Mouse (Mus musculus) embryonic stem cell, embryonic (primary cell): ENCODE measurements around the gene Naaladl1.

ENCODE experiments used
- CTCF ChIA-PET, 4 experiments: fragments of 300-600 bp in 2 of 4; fragments of 350-600 bp in 2 of 4; sonication (Branson Sonifier 250); formaldehyde crosslinking; loops; one replicate each; lab custom pipeline; 2022; ENCODE audit warnings: inconsistent platforms in 2 of 4; lab: Charles Lee
- POLR2A ChIA-PET, 4 experiments: fragments of 300-600 bp in 2 of 4; fragments of 350-600 bp in 2 of 4; sonication (Branson Sonifier 250); formaldehyde crosslinking; loops; one replicate each; lab custom pipeline; 2022; ENCODE audit warnings: antibody characterized with exemption in 4 of 4, inconsistent platforms in 1 of 4; lab: Charles Lee

The Naaladl1 gene

DNA sequence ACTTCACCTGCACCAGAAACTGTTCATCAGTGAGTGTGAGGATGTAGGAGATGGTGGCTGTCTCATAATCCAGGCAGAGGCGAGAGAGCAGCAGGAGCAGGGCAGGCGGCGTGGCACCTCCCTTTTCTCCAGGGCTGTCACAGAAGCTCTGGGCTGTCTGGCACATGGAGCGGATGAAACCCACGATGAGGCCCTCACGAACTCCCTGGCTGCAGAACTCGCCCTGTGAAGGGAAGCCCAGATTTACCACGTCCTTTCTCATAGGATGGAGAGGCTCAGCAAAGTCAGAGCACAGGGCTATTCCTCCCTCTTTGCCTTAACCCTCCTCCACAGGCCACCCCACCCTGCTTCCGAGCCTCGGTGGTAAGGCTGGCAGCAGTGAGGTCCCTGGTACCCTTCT lies 35.7 kb upstream of the Naaladl1 start:
- ChIA-PET POLR2A (interaction anchor here in 3 of 4 experiments (0.9 to 47.9 kb wide), 24 partner anchors 6 to 343 kb away, joined by 3 to 1520 read pairs (median 4); partner anchors contain the start of genes Cdca5 (in 3 of the 3), Zfpl1 (in 3 of the 3), Znhit2 (in 3 of the 3) and Fau (in 2 of the 3)), CTCF (interaction anchor here in 3 of 4 experiments (1.0 to 2.6 kb wide), 6 partner anchors 8 to 327 kb away, joined by 3 to 11 read pairs (median 6); partner anchors contain the start of genes Znhit2 (in 2 of the 3), Cdca5 (in 1 of the 3), Tmem262 (in 1 of the 3) and Zfpl1 (in 1 of the 3))

DNA sequence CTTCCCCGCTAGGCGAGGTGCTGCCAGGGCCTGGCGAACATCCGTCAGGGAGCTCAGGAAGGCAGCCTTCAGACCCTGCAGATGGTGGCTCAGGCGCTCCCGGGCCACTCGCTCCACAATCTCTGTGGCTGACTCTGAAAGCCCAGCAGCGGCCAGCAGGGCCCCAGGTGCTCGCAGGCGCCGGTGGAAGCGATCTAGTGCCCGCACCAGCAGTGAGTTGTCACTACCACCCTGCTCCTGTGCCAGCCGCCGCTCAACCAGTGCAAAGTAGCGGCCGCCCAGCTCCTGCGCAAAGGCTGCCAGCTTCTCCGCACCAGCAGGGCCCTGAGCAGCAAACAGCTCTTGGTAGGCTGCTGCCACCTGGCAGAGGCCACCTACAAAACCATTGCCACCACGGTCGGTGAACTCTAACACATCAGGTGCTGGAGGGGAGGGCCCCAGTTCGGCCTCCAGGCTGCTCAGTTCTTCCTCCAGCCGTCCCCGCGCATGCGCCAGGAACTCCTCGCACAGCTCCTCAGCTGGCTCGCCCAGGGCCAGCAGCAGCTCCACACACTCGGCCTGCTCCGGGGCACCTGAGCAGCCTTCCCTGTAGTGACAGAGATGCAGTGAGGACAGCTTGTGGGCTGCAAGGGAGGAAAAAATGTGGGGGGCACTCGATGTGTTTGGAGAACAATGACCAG lies 34.9 kb upstream of the Naaladl1 start:
- ChIA-PET POLR2A (interaction anchor here (0.6 to 47.9 kb wide), 58 partner anchors 6 to 427 kb away, joined by 3 to 1520 read pairs (median 4); partner anchors contain the start of genes Cdca5 (in 4 of the 4), Zfpl1 (in 4 of the 4), Capn1 (in 3 of the 4) and Fau (in 3 of the 4)), CTCF (interaction anchor here (0.5 to 2.6 kb wide), 17 partner anchors 9 to 326 kb away, joined by 3 to 11 read pairs (median 3); partner anchors contain the start of genes Cdca5 (in 2 of the 4), Zfpl1 (in 2 of the 4), Znhit2 (in 2 of the 4) and Capn1 (in 1 of the 4))

DNA sequence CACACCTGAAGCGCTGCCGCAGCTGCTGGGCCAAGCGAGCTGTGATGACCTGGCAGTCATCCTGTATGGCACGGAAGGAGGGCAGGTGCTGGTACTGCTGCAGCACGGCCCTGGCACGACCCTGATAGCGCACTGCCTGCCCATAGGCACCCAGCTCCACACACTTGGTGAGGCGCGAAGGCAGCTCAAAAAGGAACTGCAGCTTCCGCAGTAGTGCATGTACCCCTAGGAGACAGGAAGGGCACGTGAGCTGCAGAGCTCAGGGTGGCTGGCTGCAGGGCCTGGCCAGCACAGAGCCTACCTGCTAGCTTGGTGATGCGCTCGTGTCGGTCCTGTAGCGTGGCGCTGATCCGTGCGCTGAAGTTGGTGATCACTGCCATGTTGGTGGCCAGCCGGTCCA lies 34.3 kb upstream of the Naaladl1 start:
- ChIA-PET POLR2A (interaction anchor here (0.8 to 47.9 kb wide), 52 partner anchors 5 to 428 kb away, joined by 3 to 1520 read pairs (median 4); partner anchors contain the start of genes Cdca5 (in 4 of the 4), Zfpl1 (in 4 of the 4), Capn1 (in 3 of the 4) and Fau (in 3 of the 4)), CTCF (interaction anchor here (0.5 to 2.6 kb wide), 14 partner anchors 9 to 264 kb away, joined by 3 to 11 read pairs (median 3); partner anchors contain the start of genes Cdca5 (in 2 of the 4), Zfpl1 (in 2 of the 4), Znhit2 (in 2 of the 4) and Capn1 (in 1 of the 4))

DNA sequence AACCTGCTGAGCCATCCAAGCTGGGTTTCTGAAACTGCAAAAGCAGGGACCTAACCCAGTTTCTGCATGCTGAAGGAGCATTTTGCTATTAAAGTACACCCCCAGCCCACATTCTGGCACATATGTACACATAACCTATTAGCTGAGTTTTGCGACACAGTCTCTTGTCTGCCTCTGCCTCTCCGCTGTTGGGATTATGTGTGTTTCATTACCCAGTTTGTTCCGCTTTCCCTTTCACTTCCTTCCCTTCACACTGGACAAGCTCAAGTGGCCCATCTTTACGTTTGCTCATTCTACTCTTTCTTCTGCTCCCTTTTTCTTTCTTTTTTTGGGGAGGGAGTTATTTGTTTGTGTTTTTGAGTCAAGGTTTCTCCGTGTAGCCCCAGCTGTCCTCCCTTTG lies 31.7 kb upstream of the Naaladl1 start:
- POLR2A ChIA-PET, result interaction anchor here in 2 of 4 experiments (29.9 to 47.9 kb wide), 4 partner anchors 2 to 15 kb away, joined by 1277 to 1520 read pairs (median 1398); partner anchors contain the start of genes Cdca5 (in 2 of the 2), Fau (in 2 of the 2), Gm28374 (in 2 of the 2) and Mrpl49 (in 2 of the 2)
- CTCF ChIA-PET, result interaction anchor here in 1 of 4 experiments (0.6 kb wide), 1 partner anchor 54 kb away, joined by 3 read pairs; the partner anchor contains the start of gene Snx15

DNA sequence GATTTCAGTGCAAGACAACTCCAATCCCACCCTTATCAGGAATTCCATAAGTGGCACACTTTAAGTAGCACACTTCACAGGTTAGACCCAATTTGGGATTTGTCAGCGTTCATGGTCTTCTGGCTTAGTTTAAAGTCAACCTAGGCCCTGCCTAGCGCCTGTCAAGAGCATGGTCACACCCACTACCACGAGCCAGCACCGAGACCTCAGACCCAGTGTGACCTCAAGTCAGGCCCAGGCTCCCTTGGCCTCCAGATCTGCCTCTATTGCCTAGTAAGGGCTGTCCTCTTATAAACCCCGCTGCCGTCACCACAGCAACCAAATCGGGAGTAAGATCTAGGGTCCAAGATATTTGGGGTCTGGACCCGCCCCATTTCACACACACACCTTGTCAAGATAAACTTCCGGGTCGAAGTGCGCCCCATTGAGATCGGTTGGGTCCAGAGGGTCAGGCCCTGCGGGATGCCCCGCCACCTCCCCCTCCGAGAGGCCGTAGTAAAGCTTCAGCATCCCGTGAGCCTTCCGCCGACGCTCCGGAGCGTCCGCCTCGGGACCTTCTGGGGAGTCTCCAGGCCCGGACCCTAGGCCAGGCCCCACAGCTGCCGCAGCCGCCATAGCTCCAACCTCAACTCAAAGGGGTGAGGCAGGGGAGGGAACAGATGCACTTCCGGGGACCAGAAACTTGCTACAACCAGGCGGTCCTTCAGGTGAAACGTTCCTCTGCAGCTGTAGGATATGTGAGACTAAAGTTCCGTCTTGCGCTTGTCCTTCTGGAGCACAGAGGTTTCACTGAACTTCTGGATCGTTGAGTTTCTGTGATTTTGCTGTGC lies 28.8 kb upstream of the Naaladl1 start, which contains the start of gene Vps51:
Gene Vps51, minus strand, starts transcription at position 668 of the 830 bp plus-strand sequence.
- CTCF ChIA-PET, result interaction anchor here in 1 of 4 experiments (0.9 to 5.4 kb wide), 5 partner anchors 9 to 152 kb away, joined by 3 to 32 read pairs (median 3); partner anchors contain the start of genes Cdc42ep2, Tm7sf2 and Znhit2

DNA sequence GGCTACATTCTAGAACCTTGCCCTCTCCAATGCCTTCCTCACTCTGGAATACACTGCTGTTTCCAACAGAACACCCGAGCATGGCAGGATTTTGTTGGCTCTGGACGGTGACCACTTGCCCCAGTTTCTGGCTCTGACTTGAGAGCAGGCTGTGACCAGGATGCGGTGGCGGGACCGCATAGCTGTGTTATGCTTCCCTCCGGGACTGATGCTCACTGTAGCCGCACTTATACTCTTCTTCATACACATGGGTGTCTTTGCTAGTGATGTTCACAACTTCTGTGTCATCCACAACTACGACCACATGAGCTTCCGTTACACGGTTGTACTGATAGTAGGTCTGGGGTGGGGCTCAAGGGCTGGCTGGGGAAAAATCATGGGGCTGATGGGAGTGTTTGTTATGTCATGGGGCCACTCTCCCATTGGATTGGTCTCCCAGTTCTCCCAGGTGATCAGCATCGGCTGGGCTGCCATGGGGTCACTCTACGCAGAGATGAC lies 25.6 kb upstream of the Naaladl1 start, which contains the start of gene Tmem262:
Gene Tmem262, plus strand, starts transcription at position 51 of the 498 bp plus-strand sequence.
- CTCF ChIA-PET, result interaction anchor here in 2 of 4 experiments (0.6 to 5.4 kb wide), 5 partner anchors 9 to 185 kb away, joined by 3 to 32 read pairs (median 5); partner anchors contain the start of gene Tm7sf2 (in 1 of the 2)

More for the DNA sequence above, 28.8 kb upstream of the Naaladl1 start, which contains the start of gene Vps51:
- POLR2A ChIA-PET, result interaction anchor here (0.6 to 47.9 kb wide), 38 partner anchors 0 to 989 kb away, joined by 3 to 1520 read pairs (median 4); partner anchors contain the start of genes Tm7sf2 (in 4 of the 4), Cdca5 (in 3 of the 4), Snx15 (in 3 of the 4) and Zfpl1 (in 3 of the 4)

DNA sequence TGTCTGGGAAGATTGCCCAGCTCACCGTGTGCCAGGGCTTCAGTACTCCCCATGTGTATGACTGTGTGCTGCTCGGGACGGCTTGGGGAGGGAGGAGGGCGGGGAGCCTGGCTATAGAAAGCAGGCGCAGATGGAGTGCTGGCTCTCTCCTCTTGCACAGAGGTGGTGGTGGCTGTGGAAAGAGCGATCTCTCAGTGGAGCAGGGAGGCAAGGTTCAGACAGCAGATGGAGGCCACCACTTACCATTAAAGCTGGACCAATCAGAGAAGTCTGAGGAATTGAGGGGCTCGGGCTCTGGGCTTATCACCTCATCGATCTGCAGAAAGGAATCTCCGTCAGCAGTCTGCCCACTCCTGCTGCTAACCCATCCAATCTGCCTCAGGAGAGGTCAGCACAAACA lies 23.4 kb upstream of the Naaladl1 start, which contains the start of gene Gm28374:
Gene Gm28374, minus strand, starts transcription at position 101 of the 400 bp plus-strand sequence.
- POLR2A ChIA-PET, result interaction anchor here in 3 of 4 experiments (0.8 to 47.9 kb wide), 7 partner anchors 6 to 46 kb away, joined by 3 to 1520 read pairs (median 5); partner anchors contain the start of genes Tm7sf2 (in 3 of the 3), Fau (in 2 of the 3), Mrpl49 (in 2 of the 3) and Syvn1 (in 2 of the 3)
- CTCF ChIA-PET, result interaction anchor here in 1 of 4 experiments (0.9 kb wide), 1 partner anchor 15 kb away, joined by 3 read pairs; no protein-coding TSS in a partner anchor

More for the DNA sequence above, 25.6 kb upstream of the Naaladl1 start, which contains the start of gene Tmem262:
- POLR2A ChIA-PET, result interaction anchor here in 3 of 4 experiments (0.6 to 47.9 kb wide), 12 partner anchors 4 to 283 kb away, joined by 3 to 1520 read pairs (median 4); partner anchors contain the start of genes Fau (in 2 of the 3), Mrpl49 (in 2 of the 3), Sf1 (in 2 of the 3) and Syvn1 (in 2 of the 3)

DNA sequence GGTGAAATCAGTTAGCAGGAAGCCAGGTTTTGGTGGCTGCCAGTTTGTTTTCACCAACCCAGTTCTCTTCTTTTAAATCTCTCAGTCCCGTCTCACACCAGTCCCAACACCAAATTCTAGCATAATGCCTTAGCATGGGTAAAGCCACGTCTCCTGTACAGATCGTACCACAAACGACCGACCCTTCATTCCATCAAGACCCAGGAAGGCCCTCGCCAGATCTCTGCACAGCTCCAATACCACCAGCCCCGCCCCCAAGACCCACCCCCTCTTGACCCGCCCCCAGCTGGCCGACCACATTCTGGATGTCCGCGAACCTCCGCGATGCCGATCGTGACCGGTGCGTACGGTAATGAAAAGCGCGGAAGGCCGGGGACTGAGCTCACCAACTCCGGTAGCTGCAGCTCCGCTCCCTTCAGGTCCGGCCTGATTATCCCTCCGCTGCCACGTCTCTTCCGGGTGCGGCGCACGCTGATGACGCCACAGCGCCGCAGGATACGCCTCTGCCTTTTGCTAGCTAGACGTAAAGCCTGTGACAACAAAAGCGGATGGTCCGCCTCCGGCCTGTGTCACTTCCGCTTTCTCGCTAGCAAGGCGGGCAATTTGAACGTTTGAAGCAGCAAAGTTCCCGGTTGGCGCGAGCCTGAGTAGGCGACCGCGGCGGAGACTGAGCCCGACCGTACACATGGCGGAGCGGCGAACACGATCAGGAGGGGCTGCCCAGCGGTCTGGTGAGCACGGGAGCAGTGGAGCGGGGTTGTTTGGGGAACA lies 20.9 kb upstream of the Naaladl1 start, which contains the start of the genes Zfpl1 and Cdca5:
Gene Zfpl1, minus strand, starts transcription at position 479 of the 771 bp plus-strand sequence.
Gene Cdca5, plus strand, starts transcription at position 506 of the 771 bp plus-strand sequence.
- ChIA-PET CTCF (interaction anchor here (0.6 to 3.8 kb wide), 18 partner anchors 8 to 1031 kb away, joined by 3 to 46 read pairs (median 4); partner anchors contain the start of genes Tm7sf2 (in 2 of the 4), Arl2 (in 1 of the 4), Capn1 (in 1 of the 4) and Cdc42bpg (in 1 of the 4)), POLR2A (interaction anchor here (0.5 to 43.4 kb wide), 130 partner anchors 8 to 1281 kb away, joined by 3 to 1520 read pairs (median 5); partner anchors contain the start of genes Znhit2 (in 4 of the 4), Fau (in 3 of the 4), Mrpl49 (in 3 of the 4) and Pola2 (in 3 of the 4))

DNA sequence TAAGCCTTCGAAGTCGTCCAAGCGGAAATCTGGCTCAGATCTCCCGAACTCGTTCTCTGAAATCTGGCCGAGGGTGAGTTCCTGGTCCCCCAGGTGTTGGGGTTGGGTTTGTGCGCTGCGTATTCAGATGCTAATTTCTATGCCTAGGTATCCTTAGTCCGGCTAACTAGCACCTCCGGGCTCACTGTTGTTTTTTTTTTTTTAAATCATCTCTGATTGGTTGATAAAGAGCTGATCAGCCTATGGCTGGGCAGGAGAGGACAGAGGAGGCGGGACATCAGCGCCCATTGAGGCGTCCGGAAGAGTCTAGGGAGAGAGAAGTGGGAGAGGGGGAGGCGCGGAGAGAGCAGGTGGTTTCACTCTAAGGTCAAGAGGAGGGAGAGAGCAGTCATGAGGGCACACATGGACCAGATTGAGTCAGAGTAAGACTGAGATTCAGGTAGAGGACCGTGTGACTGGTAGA lies 20.1 kb upstream of the Naaladl1 start:
- CTCF ChIA-PET, result interaction anchor here (0.6 to 3.8 kb wide), 27 partner anchors 8 to 890 kb away, joined by 3 to 46 read pairs (median 4); partner anchors contain the start of genes Tm7sf2 (in 2 of the 4), Capn1 (in 1 of the 4), Cdc42bpg (in 1 of the 4) and Syvn1 (in 1 of the 4)
- POLR2A ChIA-PET, result interaction anchor here (0.5 to 43.4 kb wide), 171 partner anchors 8 to 1282 kb away, joined by 3 to 1520 read pairs (median 5); partner anchors contain the start of genes Vps51 (in 4 of the 4), Znhit2 (in 4 of the 4), Arl2 (in 3 of the 4) and Fau (in 3 of the 4)

DNA sequence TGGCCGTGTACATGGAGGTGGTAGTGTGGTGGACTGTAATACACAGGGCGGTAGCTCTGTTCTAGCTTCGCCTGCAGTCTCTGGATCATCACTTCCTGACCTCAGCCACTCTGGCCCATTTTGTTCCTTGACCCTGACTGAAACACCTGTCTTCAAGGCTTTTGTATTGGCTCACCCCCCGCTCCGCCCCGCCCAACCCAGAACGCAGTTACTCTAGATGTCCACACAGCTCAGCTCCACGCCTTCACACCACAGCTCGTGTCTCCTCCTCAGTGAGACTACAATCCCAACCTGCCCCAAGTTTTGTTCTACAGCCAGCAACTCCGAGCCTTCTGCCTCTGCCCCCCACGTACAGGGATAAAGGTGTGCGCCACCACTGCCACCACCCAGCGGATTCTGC lies 16.7 kb upstream of the Naaladl1 start:
- ChIA-PET CTCF (interaction anchor here (0.6 to 1.9 kb wide), 6 partner anchors 21 to 479 kb away, joined by 3 to 9 read pairs (median 4); partner anchors contain the start of genes Arl2 (in 1 of the 4), Batf2 (in 1 of the 4) and Tm7sf2 (in 1 of the 4)), POLR2A (interaction anchor here (0.5 to 43.4 kb wide), 30 partner anchors 7 to 276 kb away, joined by 3 to 1520 read pairs (median 4); partner anchors contain the start of genes Mrpl49 (in 3 of the 4), Vps51 (in 3 of the 4), Cdc42ep2 (in 2 of the 4) and Fau (in 2 of the 4))

DNA sequence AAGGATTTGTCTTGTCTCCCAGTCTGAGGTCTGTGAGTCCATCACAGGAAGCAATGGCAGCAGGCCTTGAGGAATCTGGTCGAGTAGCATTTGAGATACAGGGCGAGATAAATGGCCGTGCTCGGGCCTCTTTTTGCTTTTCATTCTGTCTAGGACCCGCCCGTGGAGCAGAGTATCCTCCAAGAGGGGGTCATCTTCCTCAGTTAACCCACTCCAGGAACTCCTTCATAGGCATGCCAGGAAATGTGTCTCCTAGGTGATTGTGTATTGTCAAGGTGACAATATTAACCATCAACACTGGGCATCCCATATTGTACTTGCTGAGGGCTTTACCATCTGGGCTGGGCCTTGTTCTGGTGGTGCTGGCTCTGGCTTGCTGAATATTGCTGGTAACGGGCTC lies 11.5 kb upstream of the Naaladl1 start, which contains the start of gene AC131692.1:
Gene AC131692.1, plus strand, starts transcription at position 301 of the 400 bp plus-strand sequence.
- CTCF ChIA-PET, result no interaction called here

DNA sequence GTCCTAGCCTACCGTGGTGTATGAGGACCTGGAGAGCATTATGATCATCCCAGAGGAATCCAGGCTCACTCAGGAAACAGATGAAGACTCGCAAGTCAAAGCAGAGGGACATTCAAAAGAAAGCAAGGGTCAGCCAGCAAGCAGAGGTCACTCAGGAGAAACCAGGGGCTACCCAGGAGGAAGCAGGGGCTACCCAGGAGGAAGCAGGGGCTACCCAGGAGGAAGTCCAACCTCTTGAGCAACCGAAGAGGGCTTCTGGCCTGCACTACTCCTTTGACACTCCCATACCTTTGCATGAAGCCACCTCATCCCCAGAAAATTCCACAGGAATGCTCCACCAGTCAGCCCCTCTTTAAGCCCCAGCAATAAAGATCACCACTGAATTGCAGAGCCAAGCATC lies 7.7 kb upstream of the Naaladl1 start:
- POLR2A ChIA-PET, result interaction anchor here in 3 of 4 experiments (0.6 to 43.4 kb wide), 8 partner anchors 11 to 517 kb away, joined by 3 to 1520 read pairs (median 6); partner anchors contain the start of genes Cdca5 (in 2 of the 3), Zfpl1 (in 2 of the 3), Fau (in 1 of the 3) and Gm28374 (in 1 of the 3)
- CTCF ChIA-PET, result no interaction called here

More for the DNA sequence above, 11.5 kb upstream of the Naaladl1 start, which contains the start of gene AC131692.1:
- POLR2A ChIA-PET, result interaction anchor here in 2 of 4 experiments (0.6 to 43.4 kb wide), 9 partner anchors 9 to 35 kb away, joined by 3 to 1520 read pairs (median 7); partner anchors contain the start of genes Cdca5 (in 2 of the 2), Tm7sf2 (in 2 of the 2), Vps51 (in 2 of the 2) and Zfpl1 (in 2 of the 2)

DNA sequence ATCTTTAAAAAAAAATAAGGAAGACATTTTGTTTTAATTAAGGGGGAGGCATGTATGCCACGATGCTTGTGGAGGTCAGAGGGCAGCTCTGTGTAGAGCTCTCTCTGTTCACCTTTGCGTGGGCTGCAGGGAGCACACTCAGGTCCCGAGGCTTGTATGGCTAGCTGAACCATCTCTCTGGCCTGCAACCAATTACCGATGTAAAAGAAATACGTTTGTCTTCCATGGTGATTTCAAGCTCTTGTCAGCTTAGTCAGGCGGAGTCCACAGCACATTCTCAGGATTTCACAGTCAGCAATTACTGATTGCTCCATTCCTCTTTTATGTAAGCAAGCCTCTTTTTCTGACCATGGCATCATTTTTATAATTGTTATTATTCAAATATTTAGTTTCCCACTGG lies 4.4 kb upstream of the Naaladl1 start:
- ChIA-PET CTCF (interaction anchor here in 1 of 4 experiments (0.6 kb wide), 1 partner anchor 145 kb away, joined by 4 read pairs; no protein-coding TSS in a partner anchor), POLR2A (interaction anchor here in 3 of 4 experiments (0.5 to 11.0 kb wide), 13 partner anchors 10 to 1890 kb away, joined by 3 to 137 read pairs (median 3); partner anchors contain the start of genes AC131692.1 (in 1 of the 3), Cdca5 (in 1 of the 3), Sac3d1 (in 1 of the 3) and Tm7sf2 (in 1 of the 3))
